Mouse (Mus musculus) left cerebral cortex, adult 18-20 months (tissue): Measurements from ENCODE around the gene Uqcr11. TPM values are rescaled to one million over a fixed set of nuclear protein-coding genes. Genes with fewer than 3 reads are reported as not detected.
A peak's percentile ranks its signal among the peaks of the same experiment; 100 is the strongest.

Experiments used
- DNase-seq, 2 experiments: peaks; one replicate each; pipeline ENCODE4 v3.0.0; 2021 to 2022; ENCODE audit warnings: low spot score in 2 of 2, mixed read lengths in 1 of 2
- total RNA-seq, 2 experiments: library from RNA; stranded (reverse); gene quantifications; 2 replicates each; pipeline ENCODE4 v1.2.3; 2021

Uqcr11 gene
- total RNA-seq, 2 experiments from 2014 or later, result 383 to 388 TPM

- DNase-seq, result no peak
Measured at GRCm38 (mm10) chr10:80431570-80432386, 25.1 kb upstream of the Uqcr11 start.

- DNase-seq, result no peak
Measured at GRCm38 (mm10) chr10:80430375-80430980, 23.8 kb upstream of the Uqcr11 start.

DNA sequence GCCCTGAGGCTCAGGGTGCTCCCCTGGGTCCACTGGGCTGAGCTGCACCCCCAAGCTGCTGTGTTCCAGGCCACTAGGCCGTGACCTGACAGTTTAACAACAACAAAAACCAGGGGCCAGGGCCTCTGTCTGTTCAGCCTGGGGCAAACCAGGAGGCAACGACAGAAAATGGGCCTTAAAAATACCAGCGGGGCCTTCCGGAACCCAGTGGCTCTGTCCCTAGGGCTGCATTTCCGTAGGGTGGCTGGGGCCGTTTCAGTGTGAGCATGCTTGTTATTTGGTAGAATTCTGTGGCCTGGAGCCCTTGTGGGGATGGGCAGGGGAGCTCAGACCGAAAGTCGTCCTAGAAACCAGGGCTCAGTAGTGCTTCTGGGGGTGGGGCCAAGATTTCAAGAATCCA is 23.2 kb upstream of the Uqcr11 start:
- DNase-seq, result no peak

DNA sequence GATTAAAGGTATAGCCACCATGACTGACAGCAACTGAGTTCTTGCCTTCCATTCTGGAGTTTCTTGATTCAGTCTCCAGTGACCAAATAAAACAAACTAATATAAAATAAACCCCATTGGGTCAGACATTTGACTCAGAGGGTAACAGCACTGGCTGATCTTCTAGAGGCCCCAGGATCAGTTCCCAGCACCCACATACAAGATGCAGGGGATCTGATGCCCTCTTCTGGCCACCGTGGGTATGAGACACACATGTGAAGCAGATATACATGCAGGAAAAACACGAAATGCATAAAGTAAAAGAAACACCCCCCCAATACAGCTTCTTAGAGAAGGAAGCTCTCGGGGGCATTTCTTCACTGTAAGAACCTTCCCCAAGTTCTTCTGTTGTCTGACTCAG is 18.4 kb upstream of the Uqcr11 start:
- no peak for DNase-seq

- DNase-seq, result no peak
Measured at GRCm38 (mm10) chr10:80423562-80423961, 16.9 kb upstream of the Uqcr11 start.

GRCm38 (mm10) chr10:80421651-80422472 is 15.2 kb upstream of the Uqcr11 start:
- no peak for DNase-seq

DNA sequence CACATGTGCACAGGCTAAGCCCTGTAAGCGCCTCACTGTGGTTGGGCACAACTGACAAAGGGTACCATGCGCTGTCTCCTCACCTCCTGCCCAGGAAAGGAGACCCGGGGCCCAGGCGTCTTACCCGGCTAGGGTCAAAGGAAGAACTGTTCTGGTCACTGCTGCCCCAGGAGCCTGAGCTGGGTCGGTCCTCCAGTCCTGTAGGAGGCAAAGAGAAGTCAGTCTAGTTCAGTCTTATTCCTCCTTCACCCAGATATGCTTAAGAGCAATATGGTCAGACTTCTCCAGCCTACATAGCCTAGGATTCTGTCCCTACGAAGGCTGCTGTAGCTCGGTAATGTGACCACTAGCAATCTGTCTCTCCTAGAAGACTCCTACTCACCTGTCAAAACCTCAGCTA is 14.6 kb upstream of the Uqcr11 start:
- no peak for DNase-seq

DNA sequence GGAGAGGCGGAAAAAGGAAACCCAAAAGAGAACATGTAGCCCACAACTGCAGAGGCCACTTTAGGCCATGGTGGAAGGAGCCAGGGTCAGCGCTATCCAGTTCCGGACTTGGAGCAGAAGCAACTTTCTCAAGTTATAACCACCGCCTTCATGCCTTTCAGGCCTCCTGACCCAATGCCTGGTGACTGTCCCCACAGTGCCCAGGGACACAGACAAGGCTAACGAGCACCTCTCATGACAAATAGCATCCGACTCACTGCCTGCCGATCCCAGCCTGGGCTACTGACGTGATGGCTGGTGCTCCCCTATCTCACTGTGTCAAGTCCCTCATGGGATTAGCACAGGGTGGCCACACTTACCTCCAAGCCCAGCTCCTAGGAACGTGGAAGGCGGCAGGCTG is 14.1 kb upstream of the Uqcr11 start:
- no peak for DNase-seq

GRCm38 (mm10) chr10:80419419-80419818 is 12.8 kb upstream of the Uqcr11 start:
- DNase-seq, result no peak

DNA sequence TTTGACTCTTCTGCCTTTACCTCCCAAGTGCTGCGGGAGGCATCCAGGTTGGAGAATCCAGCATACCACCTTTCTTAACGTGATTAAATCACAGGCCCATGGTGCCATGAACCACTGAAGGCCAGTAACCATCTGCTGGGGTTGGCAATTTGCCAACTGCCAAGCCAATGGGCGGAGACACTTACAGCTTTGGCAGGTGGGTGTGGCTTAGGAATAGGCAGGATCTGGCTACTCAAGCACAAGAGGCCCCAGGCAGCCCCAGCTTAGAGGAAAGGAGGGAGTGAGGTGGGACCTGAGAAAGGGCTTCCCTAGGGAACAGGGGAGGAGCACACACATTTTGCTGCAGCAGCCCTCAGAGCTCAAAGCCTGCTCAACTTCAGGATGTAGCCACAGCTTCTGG is 11.7 kb upstream of the Uqcr11 start:
- no peak for DNase-seq

GRCm38 (mm10) chr10:80417841-80418240 is 11.2 kb upstream of the Uqcr11 start:
- DNase-seq, result no peak

GRCm38 (mm10) chr10:80417371-80417770 is 10.7 kb upstream of the Uqcr11 start:
- no peak for DNase-seq

GRCm38 (mm10) chr10:80415566-80415965 is 8.9 kb upstream of the Uqcr11 start:
- DNase-seq, result no peak

DNA sequence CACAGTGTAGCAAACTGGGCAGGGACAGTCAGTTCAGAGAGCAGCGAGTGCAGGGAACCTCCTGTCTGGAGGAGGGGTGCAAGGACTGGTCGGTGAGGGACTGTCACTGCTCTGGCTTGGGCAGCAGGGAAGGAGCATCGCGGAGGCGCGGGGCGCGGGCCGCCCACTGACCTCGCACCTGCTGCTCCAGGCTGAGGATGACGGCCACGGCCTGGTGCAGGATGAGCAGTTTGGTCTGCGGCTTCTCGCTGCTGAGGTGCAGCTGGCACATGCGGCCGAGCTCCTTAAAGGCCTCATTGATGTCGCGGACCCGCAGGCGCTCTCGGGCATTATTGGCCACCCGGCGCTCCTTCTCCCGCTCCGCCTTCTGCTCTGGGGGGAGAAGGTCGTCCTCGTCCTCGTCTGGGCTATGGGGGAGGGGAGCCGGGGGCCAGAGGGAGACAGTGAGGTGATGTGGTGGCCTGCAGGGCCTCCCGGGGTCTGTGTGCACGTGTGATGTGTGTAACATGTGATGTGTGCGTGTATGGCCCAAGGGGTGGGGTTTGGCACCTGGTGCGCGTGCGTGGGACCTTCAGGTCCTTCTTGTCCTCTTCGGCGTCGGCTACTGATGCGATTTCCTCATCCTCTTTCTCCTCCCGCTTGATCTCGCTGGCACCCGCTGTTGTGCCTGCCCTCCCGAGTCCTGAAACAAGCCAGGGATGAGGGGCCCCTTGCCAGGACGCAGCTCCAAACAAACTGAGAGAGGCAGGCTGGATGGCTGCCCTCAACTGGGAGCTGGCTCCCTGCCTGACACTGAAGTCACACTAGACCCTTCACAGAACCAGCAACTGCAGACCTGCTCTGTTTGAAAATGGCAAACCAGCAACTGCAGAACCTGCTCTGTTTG is 6.3 kb upstream of the Uqcr11 start:
- peak; percentile 57 to 61 for DNase-seq

DNA sequence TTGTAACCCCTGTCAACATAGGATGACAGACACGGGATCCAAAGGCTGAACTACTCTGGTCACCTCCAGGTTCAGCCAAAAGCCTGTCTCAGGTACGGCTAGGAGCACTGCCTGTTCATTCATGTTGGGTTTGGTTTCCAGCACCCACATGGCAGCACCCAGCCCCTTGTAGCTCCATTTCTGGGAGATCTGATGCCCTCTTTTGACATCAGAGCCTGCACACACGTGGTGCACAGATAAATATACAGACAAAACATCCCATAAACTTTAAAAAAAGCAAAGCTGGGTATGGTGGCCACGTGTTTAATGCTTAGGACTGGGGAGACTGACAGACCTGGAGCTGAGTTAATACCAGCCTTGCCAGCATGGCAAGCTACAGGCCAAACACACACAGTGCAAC is 1.3 kb upstream of the Uqcr11 start:
- DNase-seq, result no peak

DNA sequence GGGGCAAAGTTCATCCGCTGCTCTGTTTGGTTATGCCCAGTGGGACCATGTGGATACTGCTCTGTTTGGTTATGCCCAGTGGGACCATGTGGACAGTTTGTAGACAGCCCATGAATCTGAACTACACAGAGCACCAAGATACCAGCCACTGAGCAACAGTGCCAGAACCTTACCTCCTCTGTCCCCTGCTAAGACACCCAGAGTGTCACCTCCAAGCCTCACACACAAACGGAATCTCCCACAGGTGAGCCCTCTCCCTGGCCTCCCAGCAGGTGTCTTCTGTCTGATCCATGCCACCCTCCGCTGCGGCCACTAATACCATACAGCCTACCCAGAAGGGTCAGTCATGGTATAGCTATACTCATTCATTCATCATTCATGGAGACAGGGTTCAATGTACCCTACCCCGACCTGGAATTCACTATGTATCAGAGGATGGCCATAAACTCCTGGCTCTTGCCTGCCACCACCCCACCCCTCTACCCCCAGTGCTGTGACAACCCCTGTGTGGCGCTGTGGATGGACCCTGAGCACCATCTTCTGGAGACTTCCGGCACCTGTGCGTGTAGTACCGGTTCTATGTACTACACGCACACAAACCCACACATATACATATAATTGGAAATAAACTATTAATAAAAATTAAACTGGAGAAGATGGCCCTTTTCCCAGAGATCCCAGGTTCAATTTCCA is 1.0 kb downstream of the Uqcr11 start:
- DNase-seq, result no peak

DNA sequence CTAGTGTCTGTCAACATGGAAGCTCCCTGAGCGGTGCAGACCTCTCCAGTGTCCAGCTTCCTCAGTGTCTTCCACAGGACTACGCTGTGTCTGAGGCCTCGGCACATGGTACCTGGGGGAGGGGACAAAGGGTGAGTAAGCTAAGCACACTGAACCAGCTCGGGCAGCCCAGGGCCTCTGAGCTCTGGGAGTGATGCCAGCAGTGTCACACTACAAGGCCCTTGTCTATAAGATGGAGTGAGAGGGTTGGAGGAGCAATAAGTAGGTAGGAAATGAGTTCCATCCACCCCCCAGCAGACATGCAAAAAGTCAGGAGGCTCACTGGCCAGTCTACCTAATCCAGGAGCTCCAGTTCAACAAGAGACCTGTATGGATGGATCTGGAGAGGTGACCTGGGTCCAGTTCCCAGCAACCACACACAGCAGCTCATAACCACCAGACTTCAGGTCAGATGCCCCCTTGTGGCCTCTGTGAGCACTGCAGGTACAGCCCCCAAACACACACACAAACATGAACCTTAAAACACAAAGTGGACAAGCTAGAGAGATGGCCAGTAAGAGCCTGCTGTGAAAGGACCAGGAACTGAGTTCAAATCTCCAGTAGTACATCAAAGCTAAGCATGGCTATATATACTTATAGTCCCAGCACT is 3.5 kb downstream of the Uqcr11 start:
- no peak for DNase-seq

GRCm38 (mm10) chr10:80400704-80401161 is 5.9 kb downstream of the Uqcr11 start:
- DNase-seq, result no peak

DNA sequence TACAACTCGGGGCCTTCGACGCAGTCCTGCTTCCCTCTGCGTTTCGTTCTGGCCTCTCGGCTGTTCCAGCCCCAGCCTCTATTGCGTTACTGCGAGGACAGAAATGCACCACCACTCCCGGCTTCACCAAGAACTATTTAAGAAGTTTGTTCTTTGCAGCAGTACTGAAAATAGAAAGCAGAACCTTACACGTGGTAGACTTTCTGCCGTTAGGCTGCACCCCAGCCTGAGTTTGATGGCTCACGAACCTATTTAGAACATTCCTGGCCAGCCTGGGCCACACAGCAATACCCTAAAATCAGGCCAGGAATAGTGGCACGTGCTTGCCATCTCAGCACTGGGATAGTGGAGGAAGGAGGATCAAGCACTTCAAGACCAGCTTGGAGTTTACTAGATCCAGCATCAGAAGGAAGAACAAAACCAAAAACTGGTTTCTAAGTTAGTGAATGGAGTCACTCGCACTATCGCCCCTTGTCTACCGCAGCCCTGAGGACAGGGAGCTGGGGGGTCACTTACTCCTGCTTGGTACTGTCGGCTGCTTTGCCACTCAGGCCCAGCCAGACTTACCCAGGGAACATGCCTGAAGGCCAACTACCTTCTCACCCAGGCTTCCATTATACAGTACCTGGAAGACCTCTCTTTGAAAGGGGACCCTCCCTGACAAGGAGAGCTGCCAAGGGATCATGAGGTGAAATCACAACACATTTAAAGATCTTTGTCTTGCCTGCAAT is 6.5 kb downstream of the Uqcr11 start:
- no peak for DNase-seq
